Mouse (Mus musculus): ENCODE data around the gene Cyyr1.

DNA sequence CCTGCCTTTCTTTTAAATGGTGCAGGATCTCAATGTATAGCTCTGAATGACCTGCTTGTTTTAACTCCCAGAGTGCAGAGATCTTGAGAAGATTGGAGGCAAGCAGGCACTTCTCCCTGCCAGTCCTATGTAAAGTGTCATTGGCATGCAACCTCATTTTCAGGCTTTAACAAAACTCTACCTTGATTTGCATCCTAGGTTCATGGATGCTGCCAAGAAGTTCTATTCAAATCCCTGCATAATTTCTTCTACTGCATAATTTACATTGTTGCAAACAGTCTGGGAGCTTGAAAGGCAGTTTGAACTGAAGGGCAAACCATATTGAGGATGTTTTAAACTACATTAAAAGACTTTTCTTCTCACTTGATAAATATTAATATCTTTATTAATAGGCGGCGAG is 57.4 kb downstream of the Cyyr1 start:
- TF ChIP-seq CTCF (IDR thresholded peaks at IDR 0.05; ENCODE audit: borderline replicate concordance, insufficient read depth, low read length), result no peak
- no peak for TF ChIP-seq POLR2A (IDR thresholded peaks at IDR 0.05; ENCODE audit: low read depth, low read length)

Data from embryonic fibroblast, embryonic 13.5 days (primary cell).